Mouse (Mus musculus): Measurements from ENCODE around the gene Serinc5.

GRCm38 (mm10) chr13:92693866-92694550 is 83.1 kb downstream of the Serinc5 start:
- no peak for TF ChIP-seq POLR2A (IDR thresholded peaks at IDR 0.05; ENCODE audit: extremely low read depth, insufficient read depth, low read length)
- no peak for TF ChIP-seq CTCF (IDR thresholded peaks at IDR 0.05; ENCODE audit: extremely low read depth, insufficient read depth, low read length)
